Mouse (Mus musculus): ENCODE results near the gene Ell3. TPM values are rescaled to one million over a fixed set of nuclear protein-coding genes. Genes with fewer than 3 reads are reported as not detected.
A peak's percentile ranks its signal among the peaks of the same experiment; 100 is the strongest.
"Not testable (repeated sequence)": the region's sequence is repeated elsewhere in the genome, so short reads cannot be mapped to it uniquely, and the experiment has no call there.

Gene Ell3
- total and polyA plus RNA-seq, 3 experiments: not detected

DNA sequence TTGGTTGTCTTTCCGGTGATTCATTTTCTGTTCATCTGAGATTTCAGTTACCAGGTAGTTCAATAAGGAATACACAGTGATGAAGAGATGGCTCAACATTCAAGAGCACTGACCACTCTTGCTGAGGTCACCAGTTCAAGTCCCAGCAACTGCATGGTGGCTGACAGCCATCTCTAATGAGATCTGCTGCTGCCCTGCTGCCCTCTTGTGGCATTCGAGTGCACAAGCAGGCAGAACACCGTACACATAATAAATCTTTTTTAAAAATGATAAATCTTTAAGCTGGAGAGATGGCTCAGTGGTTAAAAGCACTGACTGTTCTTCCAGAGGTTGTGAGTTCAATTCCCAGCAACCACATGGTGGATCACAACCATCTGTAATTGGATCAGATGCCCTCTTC, 36.4 kb upstream of the Ell3 start:
- Histone ChIP-seq H3K4me3 (ENCODE audit: control insufficient read depth in 1 of 2, insufficient read depth in 1 of 2, low read depth in 2 of 2, low read length in 2 of 2) (no peak overlapping the region), H3K79me2 (ENCODE audit: control insufficient read depth, insufficient read depth, low read length, poor library complexity) (no peaks in the 10 kb centered on the region), H3K27me3 (ENCODE audit: control insufficient read depth in 1 of 2, insufficient read depth in 2 of 2, low read length in 2 of 2) (no peaks in the 10 kb centered on the region), H3K36me3 (ENCODE audit: control insufficient read depth in 1 of 2, insufficient read depth in 2 of 2, low read length in 2 of 2) (no peaks in the 10 kb centered on the region), H3K9me3 (replicated peaks; ENCODE audit: insufficient read depth, low read length) (no peaks in the 10 kb centered on the region), H3K4me1 (ENCODE audit: control insufficient read depth in 1 of 2, insufficient read depth in 2 of 2, low read length in 2 of 2) (no peaks in the 10 kb centered on the region), H3K27ac (ENCODE audit: control insufficient read depth, low read depth, low read length) (no peak overlapping the region), H3K9ac (ENCODE audit: control insufficient read depth, low read depth, low read length, poor library complexity, severe bottlenecking) (no peak overlapping the region)
- peak; percentile 77 for DNase-seq (ENCODE audit: low read depth, low spot score)
- TF ChIP-seq EP300 (IDR thresholded peaks at IDR 0.05; ENCODE audit: low read depth in 1 of 2, low read length in 2 of 2): no peak
- peak; percentile 78 to 87 (median 82) for TF ChIP-seq CTCF (IDR thresholded peaks at IDR 0.05 in 2 of 3, conservative IDR thresholded peaks at IDR 0.05 in 1 of 3; ENCODE audit: control insufficient read depth in 1 of 3, insufficient read depth in 1 of 3, low read depth in 2 of 3, low read length in 3 of 3, poor library complexity in 1 of 3, severe bottlenecking in 1 of 3)
- TF ChIP-seq ELF1 (IDR thresholded peaks at IDR 0.05; ENCODE audit: low read depth, low read length): 0 out of 2 replicates have a peak, but pooled peaks have one; percentile 39
- TF ChIP-seq MYB (IDR thresholded peaks at IDR 0.05; ENCODE audit: low read depth, low read length): 0 out of 2 replicates have a peak, but pooled peaks have one; percentile 14
- TF ChIP-seq RAD21 (IDR thresholded peaks at IDR 0.05; ENCODE audit: low read depth, low read length): peak; percentile 78
- peak; percentile 80 for TF ChIP-seq RCOR1 (IDR thresholded peaks at IDR 0.05; ENCODE audit: low read depth, low read length)
- TF ChIP-seq MAX (IDR thresholded peaks at IDR 0.05; ENCODE audit: low read length): peak; percentile 28; the same call in 1 of the 2 replicates
- no peak for TF ChIP-seq MXI1 (IDR thresholded peaks at IDR 0.05; ENCODE audit: low read depth, low read length)
- TF ChIP-seq TBP (IDR thresholded peaks at IDR 0.05; ENCODE audit: low read depth, low read length): peak; percentile 87
- no peak for TF ChIP-seq POLR2A (IDR thresholded peaks at IDR 0.05; ENCODE audit: control insufficient read depth in 1 of 2, insufficient read depth in 1 of 2, low read depth in 1 of 2, low read length in 2 of 2, poor library complexity in 1 of 2)
- no peak for TF ChIP-seq MAFK (IDR thresholded peaks at IDR 0.05; ENCODE audit: borderline replicate concordance, low read depth, low read length)
- 0 out of 2 replicates have a peak, but pooled peaks have one; percentile 32 for TF ChIP-seq SIN3A (IDR thresholded peaks at IDR 0.05; ENCODE audit: low read length)
- TF ChIP-seq HCFC1 (IDR thresholded peaks at IDR 0.05; ENCODE audit: low read depth, low read length): 0 out of 2 replicates have a peak, but pooled peaks have one; percentile 43
- TF ChIP-seq ZNF384 (IDR thresholded peaks at IDR 0.05; ENCODE audit: low read depth, low read length): peak; percentile 68
- peak; percentile 78 for TF ChIP-seq SMC3 (IDR thresholded peaks at IDR 0.05; ENCODE audit: low read depth, low read length)
- no peak for TF ChIP-seq USF2 (IDR thresholded peaks at IDR 0.05; ENCODE audit: borderline replicate concordance in 1 of 2, insufficient read depth in 1 of 2, low read depth in 1 of 2, low read length in 2 of 2)
- TF ChIP-seq ZC3H11A (IDR thresholded peaks at IDR 0.05; ENCODE audit: low read depth, low read length): peak; percentile 80
- 0 out of 2 replicates have a peak, but pooled peaks have one; percentile 26 for TF ChIP-seq ZKSCAN1 (IDR thresholded peaks at IDR 0.05; ENCODE audit: low read depth, low read length)
- 0 out of 2 replicates have a peak, but pooled peaks have one; percentile 47 for TF ChIP-seq USF1 (IDR thresholded peaks at IDR 0.05; ENCODE audit: low read depth, low read length)

DNA sequence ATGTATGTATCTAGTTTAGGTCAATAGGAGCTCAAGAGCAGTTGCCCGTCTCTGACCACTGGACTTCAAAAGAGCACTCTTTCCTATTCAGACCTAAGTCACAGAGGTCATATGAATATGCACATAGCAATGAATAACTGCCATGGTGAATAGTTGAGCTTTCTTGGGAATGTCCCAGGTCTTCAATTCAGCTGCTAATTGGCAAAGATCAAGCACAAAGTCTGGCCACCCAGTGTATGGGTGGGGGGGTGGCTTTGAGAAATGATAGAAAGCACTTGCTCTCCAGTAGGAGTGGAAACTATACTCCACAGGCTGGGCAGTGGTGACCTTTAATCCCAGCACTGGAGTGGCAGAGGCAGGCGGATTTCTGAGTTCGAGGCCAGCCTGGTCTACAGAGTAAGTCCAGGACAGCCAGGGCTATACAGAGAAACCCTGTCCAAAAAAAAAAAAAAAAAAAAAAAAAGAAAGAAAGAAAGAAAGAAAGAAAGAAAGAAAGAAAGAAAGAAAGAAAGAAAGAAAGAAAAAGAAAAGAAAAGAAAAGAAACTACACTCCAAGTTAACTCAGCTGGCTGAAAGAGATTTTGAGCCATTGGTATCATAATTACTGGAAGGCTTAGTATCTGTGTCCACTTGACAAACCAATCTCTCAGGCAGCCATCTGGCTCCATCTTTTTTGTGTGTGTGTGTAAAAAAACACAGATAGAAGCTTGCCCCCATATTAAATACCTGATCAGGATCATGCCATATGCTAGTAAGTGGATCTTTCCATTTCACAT, 33.6 kb upstream of the Ell3 start:
- H3K27me3 ChIP-seq (ENCODE audit: control insufficient read depth in 1 of 2, insufficient read depth in 2 of 2, low read length in 2 of 2): no peaks in the 10 kb centered on the region
- DNase-seq (ENCODE audit: low read depth, low spot score): no peak
- peaks cover 0 to 2% of the 10 kb centered on the region in 2 experiments; a peak in 2 of 4 replicates for H3K36me3 ChIP-seq (ENCODE audit: control insufficient read depth in 1 of 2, insufficient read depth in 2 of 2, low read length in 2 of 2)
- H3K27ac ChIP-seq (ENCODE audit: control insufficient read depth, low read depth, low read length): no peak overlapping the region
- 0 out of 2 replicates have a peak, but pooled peaks have one; percentile 51 for TF ChIP-seq TBP (IDR thresholded peaks at IDR 0.05; ENCODE audit: low read depth, low read length)
- peak; percentile 63; the same call in 1 of the 2 replicates for TF ChIP-seq ZNF384 (IDR thresholded peaks at IDR 0.05; ENCODE audit: low read depth, low read length)
- no peak for TF ChIP-seq GABPA (IDR thresholded peaks at IDR 0.05; ENCODE audit: low read depth, low read length)
- H3K9me3 ChIP-seq (replicated peaks; ENCODE audit: insufficient read depth, low read length): no peaks in the 10 kb centered on the region
- peaks cover 0 to 2% of the 10 kb centered on the region in 2 experiments; a peak in 3 of 4 replicates for H3K4me1 ChIP-seq (ENCODE audit: control insufficient read depth in 1 of 2, insufficient read depth in 2 of 2, low read length in 2 of 2)
- no peak overlapping the region for H3K9ac ChIP-seq (ENCODE audit: control insufficient read depth, low read depth, low read length, poor library complexity, severe bottlenecking)
- H3K79me2 ChIP-seq (ENCODE audit: control insufficient read depth, insufficient read depth, low read length, poor library complexity): peaks cover 3% of the 10 kb centered on the region; the same call in 1 of the 2 replicates
- H3K4me3 ChIP-seq (ENCODE audit: control insufficient read depth in 1 of 2, insufficient read depth in 1 of 2, low read depth in 2 of 2, low read length in 2 of 2): no peak overlapping the region

DNA sequence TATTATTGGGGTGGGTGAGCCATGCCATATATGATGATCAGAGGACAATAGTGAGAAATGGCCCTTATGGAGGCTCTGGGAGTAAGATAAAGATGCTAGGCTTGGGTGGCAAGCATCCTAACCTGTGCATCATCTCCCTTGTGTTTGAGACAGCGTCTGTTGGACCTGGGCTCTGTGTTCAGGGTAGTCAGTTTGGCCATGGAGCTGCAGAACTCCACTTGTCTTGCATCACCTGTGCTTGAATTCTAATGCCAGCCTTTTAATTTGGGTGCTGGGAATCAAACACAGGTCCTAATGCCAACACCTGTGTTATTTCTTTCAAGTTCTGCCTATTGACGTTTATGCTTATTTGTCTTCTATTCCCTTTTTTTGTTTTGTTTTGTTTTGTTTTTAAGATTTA, 31.2 kb upstream of the Ell3 start:
- not testable (repeated sequence) for DNase-seq (ENCODE audit: low read depth, low spot score); H3K9ac ChIP-seq (ENCODE audit: control insufficient read depth, low read depth, low read length, poor library complexity, severe bottlenecking); H3K4me3 ChIP-seq (ENCODE audit: control insufficient read depth in 1 of 2, insufficient read depth in 1 of 2, low read depth in 2 of 2, low read length in 2 of 2); H3K27ac ChIP-seq (ENCODE audit: control insufficient read depth, low read depth, low read length); H3K36me3 ChIP-seq (ENCODE audit: control insufficient read depth in 1 of 2, insufficient read depth in 2 of 2, low read length in 2 of 2); H3K79me2 ChIP-seq (ENCODE audit: control insufficient read depth, insufficient read depth, low read length, poor library complexity); H3K4me1 ChIP-seq (ENCODE audit: control insufficient read depth in 1 of 2, insufficient read depth in 2 of 2, low read length in 2 of 2); H3K27me3 ChIP-seq (ENCODE audit: control insufficient read depth in 1 of 2, insufficient read depth in 2 of 2, low read length in 2 of 2); H3K9me3 ChIP-seq (replicated peaks; ENCODE audit: insufficient read depth, low read length)

Measured in MEL (cell line).